Mouse (Mus musculus): ENCODE data around the gene Spon1.

DNA sequence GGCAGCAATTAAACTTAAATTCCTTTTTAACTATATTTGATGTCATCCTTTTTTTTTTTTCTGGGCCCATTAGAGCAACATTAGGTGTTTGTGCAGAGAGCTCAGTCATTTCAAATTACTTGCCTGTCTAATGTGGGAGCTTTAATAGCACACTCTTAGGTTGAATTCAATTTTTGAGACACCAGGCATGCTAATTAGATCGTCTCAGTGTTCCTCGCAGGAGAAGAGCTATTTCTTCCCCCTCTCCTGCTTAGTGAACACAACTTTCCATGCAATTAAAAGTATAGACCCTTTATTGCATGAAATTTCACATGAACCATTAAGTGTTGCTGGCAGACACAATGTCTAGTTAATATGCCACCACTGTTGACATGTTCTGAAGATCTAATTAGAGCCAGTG is 189.6 kb downstream of the Spon1 start:
- TF ChIP-seq POLR2A (IDR thresholded peaks at IDR 0.05; ENCODE audit: insufficient read depth, low read length) (no peak), CTCF (IDR thresholded peaks at IDR 0.05; ENCODE audit: low read depth, low read length) (no peak), EP300 (IDR thresholded peaks at IDR 0.05; ENCODE audit: insufficient read depth, low read depth, low read length) (no peak)

Measured in ES-Bruce4 (cell line).